Mouse (Mus musculus): ENCODE results near the gene Map7d1. TPM values are rescaled to one million over a fixed set of nuclear protein-coding genes. Genes with fewer than 3 reads are reported as not detected.

Gene Map7d1
- polyA plus RNA-seq (2015; fragmentation: Nextera tagmentation; extraction: Ambion mirVana): 15.2 and 17.8 TPM in 2 replicates

DNA sequence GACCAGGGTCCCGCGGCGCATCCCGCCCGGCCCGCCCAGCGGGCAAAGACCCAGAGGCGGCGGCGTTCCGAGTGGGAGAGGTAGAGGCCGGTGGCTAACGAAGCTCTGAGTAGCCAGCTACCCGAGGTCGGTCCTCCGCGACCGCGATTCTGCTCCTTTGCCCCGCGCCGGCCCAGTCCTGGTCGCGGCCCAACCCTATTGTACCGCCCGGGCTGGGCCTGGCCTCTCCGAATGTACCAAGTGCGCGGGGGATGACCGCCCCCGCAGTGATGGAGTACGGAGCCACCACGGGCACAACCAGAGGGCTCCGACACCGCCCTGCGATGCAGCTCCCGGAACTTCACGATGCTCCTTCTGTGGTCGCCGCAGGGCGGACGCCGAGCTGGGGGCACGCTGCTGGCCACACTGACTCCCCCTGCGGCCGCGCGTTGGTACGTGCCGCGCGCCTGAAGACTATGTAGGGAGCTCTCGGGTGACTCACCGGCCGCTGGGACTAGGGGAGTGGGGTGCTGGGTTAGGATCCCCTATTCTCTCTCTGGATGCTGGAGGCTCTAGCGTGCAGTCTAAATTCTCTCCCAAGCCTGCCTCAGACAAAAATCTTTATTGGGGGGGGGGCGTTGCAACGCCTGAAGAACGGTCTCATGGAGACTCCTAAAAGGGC is at the start of gene Map7d1:
Gene Map7d1, minus strand, starts transcription at position 213 of the 661 bp plus-strand sequence.
- H3K4me3 ChIP-seq (ENCODE audit: low read depth, low read length): peak within 1 kb of the TSS; percentile 99
- H3K4me2 ChIP-seq (replicated peaks; ENCODE audit: low read depth): peak within 1 kb of the TSS; percentile 82
- DNase-seq (ENCODE audit: low spot score) (peak; percentile 86), ATAC-seq (ENCODE audit: low FRiP score, low TSS enrichment) (peak; percentile 83)
- no peaks in the 10 kb centered on the region for H3K9me3 ChIP-seq (ENCODE audit: control insufficient read depth, low read length)
- no peaks in the 10 kb centered on the region for H3K27me3 ChIP-seq (ENCODE audit: control insufficient read depth, insufficient read depth, low read length)
- under 1% methylated on average over 55 of the region's 59 CpGs for WGBS
- H3K9ac ChIP-seq (ENCODE audit: low read length): peak within 1 kb of the TSS; percentile 98
- H3K27ac ChIP-seq (replicated peaks): peak within 1 kb of the TSS; percentile 93
- peaks cover 18% of the 10 kb centered on the region; the same call in 1 of the 2 replicates for H3K4me1 ChIP-seq (replicated peaks; ENCODE audit: control insufficient read depth, insufficient read depth)
- no peaks in the 10 kb centered on the region for H3K36me3 ChIP-seq (ENCODE audit: control insufficient read depth, insufficient read depth, low read length)
- TF ChIP-seq EP300 (optimal IDR thresholded peaks at IDR 0.05) (peak; percentile 89), CTCF (IDR thresholded peaks at IDR 0.05; ENCODE audit: low read depth) (peak; percentile 27; the same call in 1 of the 2 replicates)

GRCm38 (mm10) chr4:126305428-126305827 is 49.3 kb upstream of the Map7d1 start:
- H3K4me1 ChIP-seq (replicated peaks; ENCODE audit: control insufficient read depth, insufficient read depth): peaks cover 5% of the 10 kb centered on the region
- no peak overlapping the region for H3K4me3 ChIP-seq (ENCODE audit: low read depth, low read length)
- TF ChIP-seq EP300 (optimal IDR thresholded peaks at IDR 0.05) (no peak), CTCF (IDR thresholded peaks at IDR 0.05; ENCODE audit: low read depth) (no peak)
- no peak overlapping the region for H3K4me2 ChIP-seq (replicated peaks; ENCODE audit: low read depth)
- no peaks in the 10 kb centered on the region for H3K27me3 ChIP-seq (ENCODE audit: control insufficient read depth, insufficient read depth, low read length)
- 100% methylated on average over 1 of the region's 1 CpGs for WGBS
- H3K9me3 ChIP-seq (ENCODE audit: control insufficient read depth, low read length): no peaks in the 10 kb centered on the region
- H3K27ac ChIP-seq (replicated peaks): no peak overlapping the region
- no peak overlapping the region for H3K9ac ChIP-seq (ENCODE audit: low read length)
- ATAC-seq (ENCODE audit: low FRiP score, low TSS enrichment) (no peak), DNase-seq (ENCODE audit: low spot score) (no peak)
- no peaks in the 10 kb centered on the region for H3K36me3 ChIP-seq (ENCODE audit: control insufficient read depth, insufficient read depth, low read length)

- peaks cover 5% of the 10 kb centered on the region for H3K4me1 ChIP-seq (replicated peaks; ENCODE audit: control insufficient read depth, insufficient read depth)
- no peaks in the 10 kb centered on the region for H3K36me3 ChIP-seq (ENCODE audit: control insufficient read depth, insufficient read depth, low read length)
- H3K27me3 ChIP-seq (ENCODE audit: control insufficient read depth, insufficient read depth, low read length): no peaks in the 10 kb centered on the region
- H3K9me3 ChIP-seq (ENCODE audit: control insufficient read depth, low read length): no peaks in the 10 kb centered on the region
- DNase-seq (ENCODE audit: low spot score) (no peak), ATAC-seq (ENCODE audit: low FRiP score, low TSS enrichment) (no peak)
- no peak overlapping the region for H3K27ac ChIP-seq (replicated peaks)
- TF ChIP-seq EP300 (optimal IDR thresholded peaks at IDR 0.05) (no peak), CTCF (IDR thresholded peaks at IDR 0.05; ENCODE audit: low read depth) (peak; percentile 59)
- 66% methylated on average over 4 of the region's 4 CpGs for WGBS
- H3K9ac ChIP-seq (ENCODE audit: low read length): no peak overlapping the region
- H3K4me2 ChIP-seq (replicated peaks; ENCODE audit: low read depth): no peak overlapping the region
- H3K4me3 ChIP-seq (ENCODE audit: low read depth, low read length): no peak overlapping the region
Observed at GRCm38 (mm10) chr4:126303877-126304276, 47.7 kb upstream of the Map7d1 start.

DNA sequence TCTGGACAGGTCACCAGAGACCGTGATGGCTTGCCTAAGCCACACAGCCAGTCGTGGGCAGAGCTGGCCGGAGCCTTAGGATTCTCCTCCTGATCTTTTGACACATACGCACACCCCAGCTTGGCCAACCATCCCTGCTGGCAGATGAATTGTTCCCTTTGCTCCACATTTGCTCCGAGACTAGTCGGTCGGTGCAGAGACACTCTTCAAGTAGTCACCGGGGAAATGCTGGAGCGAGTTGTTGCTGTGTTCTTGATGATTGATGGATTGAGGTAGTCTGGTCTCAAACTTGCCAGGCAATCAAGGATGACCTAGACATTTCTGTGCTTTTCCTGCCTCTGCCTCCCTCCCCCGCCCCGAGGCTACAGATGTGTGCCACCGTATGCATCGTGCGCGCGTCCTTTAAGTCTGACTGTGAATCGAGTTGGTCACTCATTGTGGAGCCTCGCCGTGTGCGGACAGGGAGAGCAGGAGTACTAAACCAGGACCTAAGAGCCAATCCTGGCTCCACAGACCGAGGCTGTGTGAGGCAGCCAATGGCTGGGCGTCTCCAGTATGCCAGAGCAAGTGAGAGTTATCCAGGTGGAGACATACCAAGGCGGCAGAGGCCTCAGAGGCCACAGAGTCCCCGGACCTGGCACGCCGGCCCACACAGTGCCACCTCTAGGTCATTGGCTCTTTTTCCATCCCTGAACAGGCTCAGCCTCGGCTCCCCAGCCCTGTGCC is 45.6 kb upstream of the Map7d1 start:
- no peaks in the 10 kb centered on the region for H3K27me3 ChIP-seq (ENCODE audit: control insufficient read depth, insufficient read depth, low read length)
- DNase-seq (ENCODE audit: low spot score): no peak
- peak overlapping the region; percentile 35; the same call in 1 of the 2 replicates for H3K4me3 ChIP-seq (ENCODE audit: low read depth, low read length)
- H3K4me1 ChIP-seq (replicated peaks; ENCODE audit: control insufficient read depth, insufficient read depth): peaks cover 9% of the 10 kb centered on the region
- ATAC-seq (ENCODE audit: low FRiP score, low TSS enrichment): no peak
- no peak overlapping the region for H3K27ac ChIP-seq (replicated peaks)
- H3K36me3 ChIP-seq (ENCODE audit: control insufficient read depth, insufficient read depth, low read length): no peaks in the 10 kb centered on the region
- peak overlapping the region; percentile 31; the same call in 1 of the 2 replicates for H3K9ac ChIP-seq (ENCODE audit: low read length)
- H3K9me3 ChIP-seq (ENCODE audit: control insufficient read depth, low read length): no peaks in the 10 kb centered on the region
- WGBS: 27% methylated on average over 27 of the region's 27 CpGs
- peak overlapping the region; percentile 68 for H3K4me2 ChIP-seq (replicated peaks; ENCODE audit: low read depth)
- no peak for TF ChIP-seq CTCF (IDR thresholded peaks at IDR 0.05; ENCODE audit: low read depth)
- no peak for TF ChIP-seq EP300 (optimal IDR thresholded peaks at IDR 0.05)

DNA sequence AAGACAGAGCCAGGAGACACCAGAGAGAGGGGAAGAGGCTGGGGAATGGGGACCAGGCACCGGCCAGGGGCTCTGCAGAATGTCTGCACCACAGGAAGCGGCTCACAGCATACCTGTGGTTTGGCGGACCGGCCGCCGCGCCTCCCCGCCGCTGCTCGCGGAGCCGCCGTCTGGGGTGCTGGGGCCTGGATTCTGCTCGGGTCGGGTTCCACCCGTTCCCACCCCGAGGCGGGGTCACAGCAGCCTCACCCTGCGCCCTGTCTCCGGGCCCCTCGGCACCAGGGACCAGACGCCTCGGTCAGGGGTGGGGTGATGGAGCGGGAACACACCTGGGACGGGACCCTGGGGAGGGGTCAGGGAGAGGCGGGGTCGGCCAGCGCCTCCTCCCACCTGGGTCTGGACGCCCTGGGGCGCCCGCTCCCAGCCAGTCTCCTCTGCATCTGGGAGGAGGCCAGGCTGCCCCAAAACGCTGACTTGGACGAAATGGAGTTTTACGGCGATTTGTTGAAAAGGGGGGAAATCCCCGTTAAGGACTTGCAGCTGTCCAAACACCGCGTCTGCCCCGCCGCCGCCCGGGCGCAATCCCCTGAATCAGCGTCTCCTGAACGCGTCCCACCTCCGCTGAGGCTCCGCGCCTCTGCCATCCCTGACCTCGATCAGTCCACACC is 44.9 kb upstream of the Map7d1 start:
- no peak for TF ChIP-seq EP300 (optimal IDR thresholded peaks at IDR 0.05)
- TF ChIP-seq CTCF (IDR thresholded peaks at IDR 0.05; ENCODE audit: low read depth): no peak
- no peaks in the 10 kb centered on the region for H3K27me3 ChIP-seq (ENCODE audit: control insufficient read depth, insufficient read depth, low read length)
- ATAC-seq (ENCODE audit: low FRiP score, low TSS enrichment) (no peak; the same call in 1 of the 2 replicates), DNase-seq (ENCODE audit: low spot score) (peak; percentile 55)
- H3K27ac ChIP-seq (replicated peaks): no peak overlapping the region
- H3K4me3 ChIP-seq (ENCODE audit: low read depth, low read length): peak overlapping the region; percentile 35
- H3K36me3 ChIP-seq (ENCODE audit: control insufficient read depth, insufficient read depth, low read length): no peaks in the 10 kb centered on the region
- peak overlapping the region; percentile 68 for H3K4me2 ChIP-seq (replicated peaks; ENCODE audit: low read depth)
- 3% methylated on average over 45 of the region's 50 CpGs for WGBS
- H3K9me3 ChIP-seq (ENCODE audit: control insufficient read depth, low read length): no peaks in the 10 kb centered on the region
- H3K4me1 ChIP-seq (replicated peaks; ENCODE audit: control insufficient read depth, insufficient read depth): peaks cover 9% of the 10 kb centered on the region
- peak overlapping the region; percentile 31; the same call in 1 of the 2 replicates for H3K9ac ChIP-seq (ENCODE audit: low read length)
